ENCODE assay signal across 17 mouse cellular contexts in the genomic region with DNA sequence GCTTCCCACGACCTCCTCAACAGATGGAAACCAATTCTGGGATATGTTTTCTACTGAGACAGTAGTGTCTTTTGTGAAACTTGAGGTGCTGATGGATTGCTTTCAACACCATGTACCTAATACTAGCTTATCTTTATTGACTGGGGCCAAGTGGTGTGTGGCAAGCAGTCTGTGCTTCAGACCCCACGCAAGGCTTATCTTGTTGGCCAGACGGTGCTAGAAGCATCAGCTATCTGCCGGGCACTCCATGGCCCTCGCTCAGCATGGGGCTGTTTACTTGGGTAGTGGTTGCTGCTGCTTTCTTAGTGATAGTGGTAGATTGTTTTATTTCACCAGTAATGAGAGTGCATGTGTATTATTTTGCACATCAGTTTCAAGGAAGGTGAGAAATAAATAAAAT. TPM values are rescaled to one million over a fixed set of nuclear protein-coding genes. Genes with fewer than 3 reads are reported as not detected.
A peak's percentile ranks its signal among the peaks of the same experiment; 100 is the strongest.
DNase-seq lines count a peak whose midpoint lies in the region; ATAC-seq lines count a peak whose summit lies in the region.
"Had no signal": no experiment of that assay in that cellular context is flagged by ENCODE, and none has a peak within 500 bp of the region (broad histone marks: within the 10 kb centered on the region; RNA-seq: fewer than 3 reads in every experiment).

No protein-coding gene starts in this region.

- peaks cover 86% of the 10 kb centered on the region for H3K36me3 ChIP-seq in kidney, embryonic 15.5 days
- peaks cover 87% of the 10 kb centered on the region for H3K36me3 ChIP-seq in liver, embryonic 13.5 days
- peaks cover 56% of the 10 kb centered on the region for H3K36me3 ChIP-seq in stomach, embryonic 15.5 days

- 85% methylated on average over 5 of the region's 5 CpGs for WGBS in kidney, embryonic 15.5 days
- 9% methylated on average over 5 of the region's 5 CpGs for WGBS in liver, embryonic 13.5 days (ENCODE audit: insufficient replicate concordance)
- WGBS in stomach, embryonic 15.5 days, result 66% methylated on average over 5 of the region's 5 CpGs

- H3K27me3 ChIP-seq in kidney, embryonic 15.5 days, result no peaks in the 10 kb centered on the region
- H3K27me3 ChIP-seq in liver, embryonic 13.5 days, result no peaks in the 10 kb centered on the region
- H3K27me3 ChIP-seq in stomach, embryonic 15.5 days (replicated peaks), result no peaks in the 10 kb centered on the region
- H3K27me3 ChIP-seq: Patski had no signal

- no peak for DNase-seq in kidney, postnatal 36 days
- peak; percentile 93 for DNase-seq in c-Kit-positive CD71-positive TER-119-negative erythroid progenitor cells, embryonic 14.5 days (ENCODE audit: low read depth)
- peak; percentile 93 for DNase-seq in liver, embryonic 13.5 days
- DNase-seq in adrenal gland, adult 8-10 months, result no peak
- no peak for DNase-seq in right cerebral cortex, postnatal 10 days (ENCODE audit: low spot score in 2 of 2)
- DNase-seq: cerebellum, adult 11-12 months; embryo, embryonic 11 days; kidney, adult 9 months had no signal

- peak; percentile 90 for ATAC-seq in kidney, embryonic 15.5 days (replicated peaks; ENCODE audit: low FRiP score)
- ATAC-seq in liver, embryonic 13.5 days (ENCODE audit: low read depth), result peak; percentile 99
- ATAC-seq in stomach, embryonic 15.5 days (ENCODE audit: insufficient read depth, low FRiP score, low read depth), result peak; percentile 98
- ATAC-seq: Patski had no signal

- no peak overlapping the region for H3K9ac ChIP-seq in kidney, embryonic 15.5 days
- peak overlapping the region; percentile 64 for H3K9ac ChIP-seq in liver, embryonic 13.5 days
- no peak overlapping the region for H3K9ac ChIP-seq in stomach, embryonic 15.5 days
- H3K9ac ChIP-seq: hindbrain, embryonic 14.5 days had no signal

- no peak overlapping the region for H3K4me3 ChIP-seq in kidney, embryonic 15.5 days (replicated peaks)
- peak overlapping the region; percentile 21; the same call in 1 of the 2 replicates for H3K4me3 ChIP-seq in liver, embryonic 13.5 days (replicated peaks)
- H3K4me3 ChIP-seq in stomach, embryonic 15.5 days (replicated peaks), result no peak overlapping the region
- H3K4me3 ChIP-seq: forebrain, embryonic 10.5 days had no signal

- H3K4me2 ChIP-seq in kidney, embryonic 15.5 days, result no peak overlapping the region
- peak overlapping the region; percentile 58 for H3K4me2 ChIP-seq in liver, embryonic 13.5 days
- H3K4me2 ChIP-seq in stomach, embryonic 15.5 days, result no peak overlapping the region
- H3K4me2 ChIP-seq: hindbrain, embryonic 14.5 days had no signal

- no peaks in the 10 kb centered on the region for H3K9me3 ChIP-seq in kidney, embryonic 15.5 days (replicated peaks)
- H3K9me3 ChIP-seq in liver, embryonic 13.5 days (replicated peaks), result no peaks in the 10 kb centered on the region
- no peaks in the 10 kb centered on the region for H3K9me3 ChIP-seq in stomach, embryonic 15.5 days
- H3K9me3 ChIP-seq: forebrain, embryonic 10.5 days had no signal

- H3K4me1 ChIP-seq in kidney, embryonic 15.5 days, result peaks cover 8% of the 10 kb centered on the region
- peaks cover 76% of the 10 kb centered on the region for H3K4me1 ChIP-seq in liver, embryonic 13.5 days (replicated peaks)
- no peaks in the 10 kb centered on the region for H3K4me1 ChIP-seq in stomach, embryonic 15.5 days
- H3K4me1 ChIP-seq: forebrain, embryonic 10.5 days had no signal

- no peak overlapping the region for H3K27ac ChIP-seq in kidney, embryonic 15.5 days
- peak overlapping the region; percentile 96 for H3K27ac ChIP-seq in liver, embryonic 13.5 days
- H3K27ac ChIP-seq in stomach, embryonic 15.5 days, result no peak overlapping the region
- H3K27ac ChIP-seq: forebrain, embryonic 10.5 days; hindbrain, embryonic 14.5 days had no signal

RNA-seq across cellular contexts. Expression of gene Adipor1, which starts 11.1 kb away (rescaled TPM):
- 88.0 and 91.1 TPM in 2 replicates for polyA plus RNA-seq in kidney, embryonic 15.5 days (2015; fragmentation: Nextera tagmentation; extraction: Ambion mirVana)
- 130 and 138 TPM in 2 replicates for polyA plus RNA-seq in liver, embryonic 13.5 days (2015; fragmentation: Nextera tagmentation; extraction: Ambion mirVana)
- 82.5 and 93.6 TPM in 2 replicates for polyA plus RNA-seq in stomach, embryonic 15.5 days (2015; fragmentation: Nextera tagmentation; extraction: Ambion mirVana)
- 100 to 1,000 TPM; 123 to 151 (median 129) TPM for total RNA-seq in adrenal gland, adult 8-10 months (2022)

RNA-seq across cellular contexts. Expression of gene Cyb5r1, which starts 20.9 kb away (rescaled TPM):
- polyA plus RNA-seq in kidney, embryonic 15.5 days (2015; fragmentation: Nextera tagmentation; extraction: Ambion mirVana), result 35.6 and 38.1 TPM in 2 replicates
- polyA plus RNA-seq in liver, embryonic 13.5 days (2015; fragmentation: Nextera tagmentation; extraction: Ambion mirVana), result 20.4 TPM in 2 replicates
- polyA plus RNA-seq in stomach, embryonic 15.5 days (2015; fragmentation: Nextera tagmentation; extraction: Ambion mirVana), result 38.5 and 40.1 TPM in 2 replicates
- 10 to 100 TPM; 34.8 to 55.8 (median 42.2) TPM for total RNA-seq in adrenal gland, adult 8-10 months (2022)

RNA-seq across cellular contexts. Expression of gene Klhl12, which starts 29.0 kb away (rescaled TPM):
- polyA plus RNA-seq in kidney, embryonic 15.5 days (2015; fragmentation: Nextera tagmentation; extraction: Ambion mirVana), result 31.3 and 32.6 TPM in 2 replicates
- polyA plus RNA-seq in liver, embryonic 13.5 days (2015; fragmentation: Nextera tagmentation; extraction: Ambion mirVana), result 34.7 and 37.4 TPM in 2 replicates
- polyA plus RNA-seq in stomach, embryonic 15.5 days (2015; fragmentation: Nextera tagmentation; extraction: Ambion mirVana), result 24.0 and 24.2 TPM in 2 replicates
- 10 to 100 TPM; 24.2 to 32.8 (median 26.4) TPM for total RNA-seq in adrenal gland, adult 8-10 months (2022)

RNA-seq across cellular contexts. Expression of gene 4933406M09Rik, which starts 40.5 kb away (rescaled TPM):
- 0.09 TPM in 1 of 2 replicates, not detected in the other for polyA plus RNA-seq in kidney, embryonic 15.5 days (2015; fragmentation: Nextera tagmentation; extraction: Ambion mirVana)
- polyA plus RNA-seq in liver, embryonic 13.5 days (2015; fragmentation: Nextera tagmentation; extraction: Ambion mirVana), result not detected in 2 replicates
- polyA plus RNA-seq in stomach, embryonic 15.5 days (2015; fragmentation: Nextera tagmentation; extraction: Ambion mirVana), result not detected in 2 replicates
- not detected for total RNA-seq in adrenal gland, adult 8-10 months (2022)
- total RNA-seq: adrenal gland, adult 18-20 months; layer of hippocampus, adult 8-10 months; left cerebral cortex, postnatal 10 days; liver, adult 2 months had no signal
- polyA plus RNA-seq: forebrain, embryonic 10.5 days; hindbrain, embryonic 14.5 days; liver, adult 2 months; Patski had no signal

Comparison
In these comparisons a context has a peak if more than half of its experiments do, and no peak if none do; other contexts are left out.
1. DNase-seq: peak in c-Kit-positive CD71-positive TER-119-negative erythroid progenitor cells, embryonic 14.5 days (single experiment) and liver, embryonic 13.5 days (single experiment); none in kidney, postnatal 36 days (0 of 2), adrenal gland, adult 8-10 months (single experiment) and right cerebral cortex, postnatal 10 days (0 of 2).
2. Peak in every context shown above with its lines, with median percentiles within 50 percentile points of each other: ATAC-seq.